Comparison of ENCODE assay signal across 10 mouse cellular contexts in genomic region chr4:100782348-100782747, GRCm38 (mm10). TPM values are rescaled to one million over a fixed set of nuclear protein-coding genes. Genes with fewer than 3 reads are reported as not detected.
DNase-seq lines count a peak whose midpoint lies in the region; ATAC-seq and TF ChIP-seq lines count a peak whose summit lies in the region.
"Had no signal": no experiment of that assay in that cellular context is flagged by ENCODE, and none has a peak within 500 bp of the region (broad histone marks: within the 10 kb centered on the region; RNA-seq: fewer than 3 reads in every experiment).

No protein-coding gene starts in this region.

- ATAC-seq in hindbrain, postnatal 0 days: no peak
- no peak for ATAC-seq in hindbrain, embryonic 11.5 days (ENCODE audit: low FRiP score)
- peak; percentile 35; the same call in 1 of the 2 replicates for ATAC-seq in embryonic facial prominence, embryonic 14.5 days (ENCODE audit: low read depth)
- peak; percentile 35; the same call in 1 of the 2 replicates for ATAC-seq in lung, postnatal 0 days
- ATAC-seq in megakaryocyte-erythroid progenitor cell, adult 5-6 weeks (replicated peaks; ENCODE audit: low FRiP score, low TSS enrichment, poor library complexity, severe bottlenecking): no peak
- ATAC-seq in liver, postnatal 0 days: no peak

- 37% methylated on average over 8 of the region's 8 CpGs for WGBS in hindbrain, postnatal 0 days
- 78% methylated on average over 8 of the region's 8 CpGs for WGBS in hindbrain, embryonic 11.5 days
- WGBS in embryonic facial prominence, embryonic 14.5 days: 28% methylated on average over 8 of the region's 8 CpGs
- 33% methylated on average over 8 of the region's 8 CpGs for WGBS in lung, postnatal 0 days
- 44% methylated on average over 8 of the region's 8 CpGs for whole genome bisulfite sequencing in liver, postnatal 0 days (ENCODE audit: insufficient replicate concordance)

- no peaks in the 10 kb centered on the region for H3K9me3 ChIP-seq in hindbrain, postnatal 0 days (ENCODE audit: low read length)
- H3K9me3 ChIP-seq in hindbrain, embryonic 11.5 days (ENCODE audit: control insufficient read depth, low read length): no peaks in the 10 kb centered on the region
- no peaks in the 10 kb centered on the region for H3K9me3 ChIP-seq in embryonic facial prominence, embryonic 14.5 days (ENCODE audit: control insufficient read depth, low read length)
- H3K9me3 ChIP-seq in lung, postnatal 0 days (ENCODE audit: low read length): no peaks in the 10 kb centered on the region
- H3K9me3 ChIP-seq in liver, postnatal 0 days (ENCODE audit: low read length): no peaks in the 10 kb centered on the region
- H3K9me3 ChIP-seq: hindbrain, embryonic 15.5 days had no signal

- no peak for TF ChIP-seq CTCF in hindbrain, postnatal 0 days (IDR thresholded peaks at IDR 0.05; ENCODE audit: low read depth)
- no peak for TF ChIP-seq CTCF in lung, postnatal 0 days (IDR thresholded peaks at IDR 0.05)
- no peak for TF ChIP-seq CTCF in liver, postnatal 0 days (IDR thresholded peaks at IDR 0.05; ENCODE audit: low read depth)

- H3K4me3 ChIP-seq in hindbrain, postnatal 0 days (ENCODE audit: low read length): no peak overlapping the region
- H3K4me3 ChIP-seq in hindbrain, embryonic 11.5 days (ENCODE audit: low read depth, low read length): no peak overlapping the region
- no peak overlapping the region for H3K4me3 ChIP-seq in embryonic facial prominence, embryonic 14.5 days (ENCODE audit: low read depth, low read length)
- peak overlapping the region; percentile 9; the same call in 1 of the 2 replicates for H3K4me3 ChIP-seq in lung, postnatal 0 days (ENCODE audit: low read depth, low read length)
- no peak overlapping the region for H3K4me3 ChIP-seq in liver, postnatal 0 days (ENCODE audit: low read depth, low read length)
- H3K4me3 ChIP-seq: hindbrain, embryonic 15.5 days had no signal

- peaks cover 17% of the 10 kb centered on the region for H3K4me1 ChIP-seq in hindbrain, postnatal 0 days (ENCODE audit: insufficient read depth, low read length)
- H3K4me1 ChIP-seq in hindbrain, embryonic 11.5 days (replicated peaks; ENCODE audit: control insufficient read depth, insufficient read depth, low read length): peaks cover 2% of the 10 kb centered on the region; the same call in 1 of the 2 replicates
- H3K4me1 ChIP-seq in embryonic facial prominence, embryonic 14.5 days (ENCODE audit: control insufficient read depth, insufficient read depth, low read length): peaks cover 28% of the 10 kb centered on the region
- H3K4me1 ChIP-seq in lung, postnatal 0 days (ENCODE audit: insufficient read depth, low read depth, low read length): peaks cover 4% of the 10 kb centered on the region; the same call in 1 of the 2 replicates
- 0 out of 2 replicates have a peak, but pooled peaks cover 2% of the 10 kb centered on the region for H3K4me1 ChIP-seq in liver, postnatal 0 days (ENCODE audit: insufficient read depth)

- 0 out of 2 replicates have a peak overlapping the region, but pooled peaks have one; percentile 8 for H3K4me2 ChIP-seq in hindbrain, postnatal 0 days (ENCODE audit: low read depth, low read length)
- H3K4me2 ChIP-seq in hindbrain, embryonic 11.5 days (replicated peaks; ENCODE audit: low read depth, low read length): no peak overlapping the region
- peak overlapping the region; percentile 26 for H3K4me2 ChIP-seq in embryonic facial prominence, embryonic 14.5 days (ENCODE audit: low read depth, low read length)
- H3K4me2 ChIP-seq in lung, postnatal 0 days (replicated peaks; ENCODE audit: low read depth, low read length): peak overlapping the region; percentile 33
- no peak overlapping the region for H3K4me2 ChIP-seq in liver, postnatal 0 days (ENCODE audit: low read depth, low read length)
- H3K4me2 ChIP-seq: hindbrain, embryonic 15.5 days had no signal

- 0 out of 2 replicates have a peak overlapping the region, but pooled peaks have one; percentile 13 for H3K9ac ChIP-seq in hindbrain, postnatal 0 days (replicated peaks; ENCODE audit: low read length)
- no peak overlapping the region for H3K9ac ChIP-seq in hindbrain, embryonic 11.5 days (ENCODE audit: low read depth, low read length)
- H3K9ac ChIP-seq in embryonic facial prominence, embryonic 14.5 days (ENCODE audit: low read depth, low read length): no peak overlapping the region
- no peak overlapping the region for H3K9ac ChIP-seq in lung, postnatal 0 days (replicated peaks; ENCODE audit: low read depth)
- H3K9ac ChIP-seq in liver, postnatal 0 days (replicated peaks): no peak overlapping the region
- H3K9ac ChIP-seq: hindbrain, embryonic 15.5 days had no signal

- no peak overlapping the region for H3K27ac ChIP-seq in hindbrain, postnatal 0 days
- H3K27ac ChIP-seq in hindbrain, embryonic 11.5 days (ENCODE audit: low read depth, low read length): no peak overlapping the region
- H3K27ac ChIP-seq in embryonic facial prominence, embryonic 14.5 days (replicated peaks; ENCODE audit: low read depth, low read length): no peak overlapping the region; the same call in 1 of the 2 replicates
- H3K27ac ChIP-seq in lung, postnatal 0 days (ENCODE audit: low read length): peak overlapping the region; percentile 27; the same call in 1 of the 2 replicates
- H3K27ac ChIP-seq in liver, postnatal 0 days (ENCODE audit: low read depth): no peak overlapping the region
- H3K27ac ChIP-seq: hindbrain, embryonic 15.5 days had no signal

- DNase-seq in hindbrain, postnatal 0 days (ENCODE audit: low spot score): peak; percentile 39
- DNase-seq in hindbrain, embryonic 11.5 days (ENCODE audit: low spot score): no peak
- DNase-seq in embryonic facial prominence, embryonic 14.5 days (ENCODE audit: low spot score): peak; percentile 78
- peak; percentile 6 for DNase-seq in heart, adult 8-10 months (ENCODE audit: low spot score)
- peak; percentile 32 for DNase-seq in lung, postnatal 0 days (ENCODE audit: low spot score)
- DNase-seq in thymus, postnatal 14 days: no peak
- DNase-seq in liver, postnatal 0 days: no peak
- DNase-seq: layer of hippocampus, postnatal 36 days had no signal

- TF ChIP-seq EP300 in lung, postnatal 0 days (IDR thresholded peaks at IDR 0.05): no peak
- TF ChIP-seq EP300 in liver, postnatal 0 days (IDR thresholded peaks at IDR 0.05; ENCODE audit: low read depth): no peak

- no peaks in the 10 kb centered on the region for H3K36me3 ChIP-seq in hindbrain, postnatal 0 days (ENCODE audit: insufficient read depth, low read length)
- H3K36me3 ChIP-seq in hindbrain, embryonic 11.5 days (ENCODE audit: control insufficient read depth, insufficient read depth, low read length): no peaks in the 10 kb centered on the region
- no peaks in the 10 kb centered on the region for H3K36me3 ChIP-seq in embryonic facial prominence, embryonic 14.5 days (ENCODE audit: control insufficient read depth, insufficient read depth, low read length)
- H3K36me3 ChIP-seq in lung, postnatal 0 days (ENCODE audit: insufficient read depth, low read length): no peaks in the 10 kb centered on the region
- no peaks in the 10 kb centered on the region for H3K36me3 ChIP-seq in liver, postnatal 0 days (replicated peaks; ENCODE audit: insufficient read depth, low read length)
- H3K36me3 ChIP-seq: hindbrain, embryonic 15.5 days had no signal

- no peaks in the 10 kb centered on the region for H3K27me3 ChIP-seq in hindbrain, postnatal 0 days (ENCODE audit: insufficient read depth, low read length)
- no peaks in the 10 kb centered on the region for H3K27me3 ChIP-seq in hindbrain, embryonic 11.5 days (ENCODE audit: control insufficient read depth, insufficient read depth, low read length)
- H3K27me3 ChIP-seq in embryonic facial prominence, embryonic 14.5 days (replicated peaks; ENCODE audit: control insufficient read depth, insufficient read depth, low read length): no peaks in the 10 kb centered on the region
- no peaks in the 10 kb centered on the region; the same call in 1 of the 2 replicates for H3K27me3 ChIP-seq in lung, postnatal 0 days (replicated peaks; ENCODE audit: insufficient read depth, low read length)
- peaks cover 25% of the 10 kb centered on the region for H3K27me3 ChIP-seq in liver, postnatal 0 days (ENCODE audit: insufficient read depth, low read length)
- H3K27me3 ChIP-seq: hindbrain, embryonic 15.5 days had no signal

RNA-seq across cellular contexts. Expression of gene Cachd1, which starts 5.9 kb away (rescaled TPM):
- total RNA-seq in hindbrain, postnatal 0 days (2014; rRNA removed): 30.3 and 30.9 TPM in 2 replicates
- 14.6 and 15.3 TPM in 2 replicates for polyA plus RNA-seq in hindbrain, postnatal 0 days (2015; fragmentation: Nextera tagmentation; extraction: Ambion mirVana)
- 23.4 and 26.0 TPM in 2 replicates for polyA plus RNA-seq in hindbrain, embryonic 11.5 days (2014; fragmentation: Nextera tagmentation; extraction: Ambion mirVana)
- polyA plus RNA-seq in embryonic facial prominence, embryonic 14.5 days (2014; fragmentation: Nextera tagmentation; extraction: Ambion mirVana): 25.2 and 33.3 TPM in 2 replicates
- 1 to 10 TPM; 2.6 to 3.6 (median 2.9) TPM for total RNA-seq in heart, adult 8-10 months (2022)
- polyA plus RNA-seq in lung, postnatal 0 days (2015; fragmentation: Nextera tagmentation; extraction: Ambion mirVana): 9.1 and 10.3 TPM in 2 replicates
- total RNA-seq in megakaryocyte-erythroid progenitor cell, adult 5-6 weeks (2014; fragmentation: Nextera tagmentation): 18.0 and 20.6 TPM in 2 replicates
- 6.4 and 10.9 TPM in 2 replicates for total RNA-seq in megakaryocyte-erythroid progenitor cell, adult 5-6 weeks (2017)
- polyA plus RNA-seq in liver, postnatal 0 days (2015; fragmentation: Nextera tagmentation; extraction: Ambion mirVana): 4.0 and 4.2 TPM in 2 replicates

Comparison
In these comparisons a context has a peak if more than half of its experiments do, and no peak if none do; other contexts are left out.
1. DNase-seq: peak in hindbrain, postnatal 0 days (single experiment), embryonic facial prominence, embryonic 14.5 days (single experiment), heart, adult 8-10 months (single experiment) and lung, postnatal 0 days (single experiment); none in hindbrain, embryonic 11.5 days (single experiment), thymus, postnatal 14 days (single experiment) and liver, postnatal 0 days (single experiment).
2. H3K4me2 ChIP-seq: peak in hindbrain, postnatal 0 days (single experiment), embryonic facial prominence, embryonic 14.5 days (single experiment) and lung, postnatal 0 days (single experiment); none in hindbrain, embryonic 11.5 days (single experiment) and liver, postnatal 0 days (single experiment).
3. ATAC-seq: peak in embryonic facial prominence, embryonic 14.5 days (single experiment) and lung, postnatal 0 days (single experiment); none in hindbrain, postnatal 0 days (single experiment), hindbrain, embryonic 11.5 days (single experiment), megakaryocyte-erythroid progenitor cell, adult 5-6 weeks (single experiment) and liver, postnatal 0 days (single experiment).